Mouse (Mus musculus): ENCODE data around the gene Steap1. TPM values are rescaled to one million over a fixed set of nuclear protein-coding genes. Genes with fewer than 3 reads are reported as not detected.

Gene Steap1
- total and polyA plus RNA-seq, 3 experiments: not detected

DNA sequence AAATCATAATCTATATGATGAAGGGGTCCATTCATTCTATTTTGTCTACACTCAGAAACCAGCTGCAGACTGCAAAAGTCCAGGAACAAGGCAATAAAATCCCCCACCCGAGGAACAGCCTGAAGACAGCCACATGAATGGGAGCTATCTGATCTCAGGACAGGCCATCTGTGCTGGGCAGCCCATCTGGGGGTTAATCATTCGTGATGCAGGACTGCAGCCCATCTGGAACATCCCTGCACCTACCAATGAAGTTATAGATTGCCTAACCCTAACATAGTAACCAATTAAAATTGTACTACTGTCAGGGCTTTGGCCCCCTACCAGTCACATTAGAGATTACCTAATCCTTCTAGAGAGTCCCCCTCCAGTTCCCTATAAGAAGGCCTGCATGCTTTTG, 44.1 kb downstream of the Steap1 start:
- Histone ChIP-seq H3K4me3 (ENCODE audit: low read depth, low read length) (no peak overlapping the region), H3K36me3 (replicated peaks) (no peaks in the 10 kb centered on the region), H3K27me3 (ENCODE audit: insufficient read depth, low read length) (no peaks in the 10 kb centered on the region; the same call in 1 of the 2 replicates), H3K9me3 (replicated peaks) (no peaks in the 10 kb centered on the region), H3K4me1 (ENCODE audit: insufficient read depth, low read depth, low read length) (no peaks in the 10 kb centered on the region)
- ATAC-seq (ENCODE audit: extremely low read depth, insufficient number of reproducible peaks, low FRiP score, poor library complexity, severe bottlenecking): no peak
- DNase-seq (ENCODE audit: low spot score): no peak
- TF ChIP-seq TAL1 (conservative IDR thresholded peaks at IDR 0.05; ENCODE audit: low read depth, low read length): no peak
- no peak for TF ChIP-seq POLR2AphosphoS5 (IDR thresholded peaks at IDR 0.05; ENCODE audit: insufficient replicate concordance, low read depth, low read length)
- no peak for TF ChIP-seq GATA2 (IDR thresholded peaks at IDR 0.05; ENCODE audit: borderline replicate concordance, low read depth, low read length)
- no peak for TF ChIP-seq CTCF (IDR thresholded peaks at IDR 0.05; ENCODE audit: low read depth, low read length)
- no peak for TF ChIP-seq GATA1 (IDR thresholded peaks at IDR 0.05; ENCODE audit: borderline replicate concordance, low read length)

- no peak for TF ChIP-seq CTCF (IDR thresholded peaks at IDR 0.05; ENCODE audit: low read depth, low read length)
- TF ChIP-seq GATA1 (IDR thresholded peaks at IDR 0.05; ENCODE audit: borderline replicate concordance, low read length): no peak
- no peak for TF ChIP-seq TAL1 (conservative IDR thresholded peaks at IDR 0.05; ENCODE audit: low read depth, low read length)
- no peak for TF ChIP-seq POLR2AphosphoS5 (IDR thresholded peaks at IDR 0.05; ENCODE audit: insufficient replicate concordance, low read depth, low read length)
- no peak for TF ChIP-seq GATA2 (IDR thresholded peaks at IDR 0.05; ENCODE audit: borderline replicate concordance, low read depth, low read length)
- Histone ChIP-seq H3K4me1 (ENCODE audit: insufficient read depth, low read depth, low read length) (no peaks in the 10 kb centered on the region), H3K9me3 (replicated peaks) (no peaks in the 10 kb centered on the region), H3K4me3 (ENCODE audit: low read depth, low read length) (no peak overlapping the region), H3K36me3 (replicated peaks) (no peaks in the 10 kb centered on the region), H3K27me3 (ENCODE audit: insufficient read depth, low read length) (no peaks in the 10 kb centered on the region; the same call in 1 of the 2 replicates)
- no peak for DNase-seq (ENCODE audit: low spot score)
- no peak for ATAC-seq (ENCODE audit: extremely low read depth, insufficient number of reproducible peaks, low FRiP score, poor library complexity, severe bottlenecking)
Measured at GRCm38 (mm10) chr5:5700386-5700785, 48.7 kb downstream of the Steap1 start.

DNA sequence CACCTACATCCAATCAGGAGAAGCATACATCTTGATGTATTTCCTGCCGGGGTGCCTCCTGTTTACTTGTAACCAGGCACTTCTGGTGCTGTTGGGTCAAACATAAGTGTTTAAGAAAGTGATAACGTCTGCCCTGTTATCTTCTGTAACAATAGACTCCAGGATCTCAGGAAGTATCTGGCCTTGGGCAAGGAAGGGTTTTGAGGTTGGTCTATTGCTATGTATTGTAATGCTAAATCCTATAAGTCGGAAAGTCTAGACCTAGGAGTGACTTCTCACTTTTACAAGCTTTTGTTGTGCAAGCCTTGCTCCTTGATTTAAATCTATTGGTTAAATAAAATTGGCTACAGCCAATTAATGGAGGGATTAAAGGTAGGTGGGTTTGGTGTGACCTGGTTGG, 50.3 kb downstream of the Steap1 start:
- TF ChIP-seq CTCF (IDR thresholded peaks at IDR 0.05; ENCODE audit: low read depth, low read length): no peak
- no peak for TF ChIP-seq GATA2 (IDR thresholded peaks at IDR 0.05; ENCODE audit: borderline replicate concordance, low read depth, low read length)
- no peak for TF ChIP-seq POLR2AphosphoS5 (IDR thresholded peaks at IDR 0.05; ENCODE audit: insufficient replicate concordance, low read depth, low read length)
- TF ChIP-seq TAL1 (conservative IDR thresholded peaks at IDR 0.05; ENCODE audit: low read depth, low read length): no peak
- no peak for TF ChIP-seq GATA1 (IDR thresholded peaks at IDR 0.05; ENCODE audit: borderline replicate concordance, low read length)
- ATAC-seq (ENCODE audit: extremely low read depth, insufficient number of reproducible peaks, low FRiP score, poor library complexity, severe bottlenecking) (no peak), DNase-seq (ENCODE audit: low spot score) (no peak)
- Histone ChIP-seq H3K9me3 (replicated peaks) (no peaks in the 10 kb centered on the region), H3K4me3 (ENCODE audit: low read depth, low read length) (no peak overlapping the region), H3K4me1 (ENCODE audit: insufficient read depth, low read depth, low read length) (no peaks in the 10 kb centered on the region), H3K27me3 (ENCODE audit: insufficient read depth, low read length) (peaks cover 5% of the 10 kb centered on the region; the same call in 1 of the 2 replicates), H3K36me3 (replicated peaks) (no peaks in the 10 kb centered on the region)

DNA sequence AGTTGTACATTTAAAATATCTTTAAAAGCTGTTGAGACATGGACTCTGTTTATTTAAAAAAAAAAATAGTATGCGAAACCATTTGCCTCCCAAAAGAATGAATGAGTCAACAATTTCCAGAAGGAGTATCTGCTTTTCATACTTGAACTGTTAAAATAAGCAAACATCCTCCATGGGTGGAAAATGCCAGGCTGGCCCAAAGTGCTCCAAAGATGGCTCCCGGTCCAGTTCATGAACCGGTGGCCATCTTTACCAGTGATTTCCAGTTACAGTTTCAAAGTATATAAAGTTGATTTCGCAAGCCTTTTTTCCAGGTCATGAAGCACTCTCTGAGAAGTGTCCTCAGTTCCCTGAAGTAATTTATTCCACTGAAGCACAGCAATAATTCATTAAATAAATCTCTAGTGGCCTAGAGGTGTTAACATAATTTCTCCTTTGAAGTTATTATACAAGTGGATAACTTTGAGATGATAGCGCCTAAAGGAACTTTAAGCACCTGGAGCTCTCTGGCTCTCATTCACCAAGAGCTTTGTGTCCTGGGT, 53.7 kb downstream of the Steap1 start:
- no peak for DNase-seq (ENCODE audit: low spot score)

GRCm38 (mm10) chr5:5693956-5694653, 55.0 kb downstream of the Steap1 start, which contains the start of gene Steap2:
TSS of gene Steap2 (minus strand) at chr5:5694578.
- no peak for DNase-seq (ENCODE audit: low spot score)
- Histone ChIP-seq H3K4me3 (ENCODE audit: low read depth, low read length) (no peak within 1 kb of the TSS), H3K36me3 (replicated peaks) (no peaks in the 10 kb centered on the region), H3K27me3 (ENCODE audit: insufficient read depth, low read length) (peaks cover 13% of the 10 kb centered on the region), H3K4me1 (ENCODE audit: insufficient read depth, low read depth, low read length) (no peaks in the 10 kb centered on the region), H3K9me3 (replicated peaks) (no peaks in the 10 kb centered on the region)
- ATAC-seq (ENCODE audit: extremely low read depth, insufficient number of reproducible peaks, low FRiP score, poor library complexity, severe bottlenecking): no peak
- no peak for TF ChIP-seq CTCF (IDR thresholded peaks at IDR 0.05; ENCODE audit: low read depth, low read length)
- TF ChIP-seq TAL1 (conservative IDR thresholded peaks at IDR 0.05; ENCODE audit: low read depth, low read length): no peak
- TF ChIP-seq GATA1 (IDR thresholded peaks at IDR 0.05; ENCODE audit: borderline replicate concordance, low read length): no peak
- TF ChIP-seq POLR2AphosphoS5 (IDR thresholded peaks at IDR 0.05; ENCODE audit: insufficient replicate concordance, low read depth, low read length): no peak
- no peak for TF ChIP-seq GATA2 (IDR thresholded peaks at IDR 0.05; ENCODE audit: borderline replicate concordance, low read depth, low read length)

More for the DNA sequence above, 53.7 kb downstream of the Steap1 start:
- Histone ChIP-seq H3K4me1 (ENCODE audit: insufficient read depth, low read depth, low read length) (no peaks in the 10 kb centered on the region), H3K9me3 (replicated peaks) (no peaks in the 10 kb centered on the region), H3K36me3 (replicated peaks) (no peaks in the 10 kb centered on the region), H3K27me3 (ENCODE audit: insufficient read depth, low read length) (peaks cover 13% of the 10 kb centered on the region), H3K4me3 (ENCODE audit: low read depth, low read length) (no peak overlapping the region)
- no peak for ATAC-seq (ENCODE audit: extremely low read depth, insufficient number of reproducible peaks, low FRiP score, poor library complexity, severe bottlenecking)
- no peak for TF ChIP-seq POLR2AphosphoS5 (IDR thresholded peaks at IDR 0.05; ENCODE audit: insufficient replicate concordance, low read depth, low read length)
- no peak for TF ChIP-seq GATA1 (IDR thresholded peaks at IDR 0.05; ENCODE audit: borderline replicate concordance, low read length)
- no peak for TF ChIP-seq TAL1 (conservative IDR thresholded peaks at IDR 0.05; ENCODE audit: low read depth, low read length)
- TF ChIP-seq GATA2 (IDR thresholded peaks at IDR 0.05; ENCODE audit: borderline replicate concordance, low read depth, low read length): no peak
- no peak for TF ChIP-seq CTCF (IDR thresholded peaks at IDR 0.05; ENCODE audit: low read depth, low read length)

- Histone ChIP-seq H3K4me3 (ENCODE audit: low read depth, low read length) (no peak overlapping the region), H3K4me1 (ENCODE audit: insufficient read depth, low read depth, low read length) (no peaks in the 10 kb centered on the region), H3K27me3 (ENCODE audit: insufficient read depth, low read length) (peaks cover 13% of the 10 kb centered on the region), H3K9me3 (replicated peaks) (no peaks in the 10 kb centered on the region), H3K36me3 (replicated peaks) (no peaks in the 10 kb centered on the region)
- ATAC-seq (ENCODE audit: extremely low read depth, insufficient number of reproducible peaks, low FRiP score, poor library complexity, severe bottlenecking) (no peak), DNase-seq (ENCODE audit: low spot score) (no peak)
- TF ChIP-seq CTCF (IDR thresholded peaks at IDR 0.05; ENCODE audit: low read depth, low read length): no peak
- no peak for TF ChIP-seq POLR2AphosphoS5 (IDR thresholded peaks at IDR 0.05; ENCODE audit: insufficient replicate concordance, low read depth, low read length)
- no peak for TF ChIP-seq GATA2 (IDR thresholded peaks at IDR 0.05; ENCODE audit: borderline replicate concordance, low read depth, low read length)
- TF ChIP-seq TAL1 (conservative IDR thresholded peaks at IDR 0.05; ENCODE audit: low read depth, low read length): no peak
- no peak for TF ChIP-seq GATA1 (IDR thresholded peaks at IDR 0.05; ENCODE audit: borderline replicate concordance, low read length)
Measured at GRCm38 (mm10) chr5:5693541-5693955, 55.6 kb downstream of the Steap1 start.
